Mouse (Mus musculus) natural killer cell, adult 2 months (primary cell): ENCODE results near the gene Ptprb.

Source experiments
- DNase-seq, 2 experiments: peaks; one replicate each; pipeline ENCODE4 v3.0.0; 2022; ENCODE audit warnings: low spot score in 2 of 2

Ptprb gene

GRCm38 (mm10) chr10:116275280-116275679 is at the start of gene Ptprb:
Gene Ptprb (plus strand): TSS chr10:116275523.
- no peak for DNase-seq

DNA sequence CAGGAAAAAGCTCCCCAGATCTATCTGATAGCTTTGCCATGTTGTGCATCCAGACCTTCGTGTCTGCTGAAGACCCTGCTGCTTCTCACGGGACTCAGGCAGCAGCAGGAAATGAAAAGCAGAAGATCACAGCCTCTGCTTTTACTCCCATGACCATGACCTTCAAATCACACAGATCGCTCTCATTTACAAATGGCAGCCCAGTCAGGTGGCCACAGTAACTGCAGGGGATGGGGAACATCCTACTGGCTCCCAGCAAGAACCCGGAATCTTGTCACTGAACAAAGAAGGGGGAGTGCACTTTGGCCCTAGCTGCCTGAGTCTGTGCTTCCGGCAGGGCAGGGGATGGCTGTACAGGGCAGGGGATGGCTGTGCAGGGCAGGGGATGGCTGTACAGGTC is 40.0 kb upstream of the Ptprb start:
- DNase-seq = no peak

- DNase-seq = no peak
Measured at GRCm38 (mm10) chr10:116242200-116242599, 33.1 kb upstream of the Ptprb start.

GRCm38 (mm10) chr10:116243373-116243772 is 31.9 kb upstream of the Ptprb start:
- no peak for DNase-seq

DNA sequence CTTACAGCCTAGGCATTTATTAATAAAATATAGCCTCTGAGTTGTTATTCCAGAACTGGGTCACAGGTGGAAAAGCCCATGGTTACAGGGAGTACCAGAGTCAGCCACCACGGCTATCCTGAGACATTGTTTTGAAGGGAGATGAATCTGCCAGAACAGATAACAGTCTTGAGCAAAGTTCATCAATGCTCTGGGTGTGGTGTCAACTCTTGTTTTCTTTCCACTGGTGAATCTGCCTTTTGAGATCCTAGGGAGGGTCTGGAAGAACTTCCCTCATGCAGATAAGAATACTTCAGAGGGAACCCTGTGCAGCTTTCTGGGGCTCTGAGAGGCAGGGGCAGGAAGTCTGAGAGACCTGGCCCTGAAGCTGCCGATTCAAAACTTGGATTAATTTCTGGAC is 29.7 kb upstream of the Ptprb start:
- no peak for DNase-seq

- DNase-seq = no peak
Measured at GRCm38 (mm10) chr10:116252668-116253067, 22.7 kb upstream of the Ptprb start.

DNA sequence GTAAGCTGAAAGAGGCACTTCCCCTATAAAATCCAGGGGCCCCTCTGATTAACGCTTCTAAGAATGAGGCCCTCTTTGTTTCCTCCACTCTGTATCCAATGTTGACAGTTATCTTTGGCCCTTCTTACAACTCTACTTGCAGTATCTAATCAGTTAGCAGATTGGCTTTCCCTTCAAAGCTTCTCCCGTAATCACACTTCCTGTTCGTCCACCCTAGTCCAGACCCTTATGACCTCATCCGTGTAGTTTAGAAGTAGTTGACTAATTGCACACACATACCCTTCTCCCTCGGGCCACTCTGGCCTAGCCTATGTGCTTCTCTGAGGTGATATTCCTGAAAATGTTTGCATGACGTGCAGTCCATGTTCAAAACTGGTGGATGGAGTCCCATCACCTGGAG is 21.4 kb upstream of the Ptprb start:
- DNase-seq = no peak

- DNase-seq = no peak
Measured at GRCm38 (mm10) chr10:116259298-116259697, 16.0 kb upstream of the Ptprb start.

DNA sequence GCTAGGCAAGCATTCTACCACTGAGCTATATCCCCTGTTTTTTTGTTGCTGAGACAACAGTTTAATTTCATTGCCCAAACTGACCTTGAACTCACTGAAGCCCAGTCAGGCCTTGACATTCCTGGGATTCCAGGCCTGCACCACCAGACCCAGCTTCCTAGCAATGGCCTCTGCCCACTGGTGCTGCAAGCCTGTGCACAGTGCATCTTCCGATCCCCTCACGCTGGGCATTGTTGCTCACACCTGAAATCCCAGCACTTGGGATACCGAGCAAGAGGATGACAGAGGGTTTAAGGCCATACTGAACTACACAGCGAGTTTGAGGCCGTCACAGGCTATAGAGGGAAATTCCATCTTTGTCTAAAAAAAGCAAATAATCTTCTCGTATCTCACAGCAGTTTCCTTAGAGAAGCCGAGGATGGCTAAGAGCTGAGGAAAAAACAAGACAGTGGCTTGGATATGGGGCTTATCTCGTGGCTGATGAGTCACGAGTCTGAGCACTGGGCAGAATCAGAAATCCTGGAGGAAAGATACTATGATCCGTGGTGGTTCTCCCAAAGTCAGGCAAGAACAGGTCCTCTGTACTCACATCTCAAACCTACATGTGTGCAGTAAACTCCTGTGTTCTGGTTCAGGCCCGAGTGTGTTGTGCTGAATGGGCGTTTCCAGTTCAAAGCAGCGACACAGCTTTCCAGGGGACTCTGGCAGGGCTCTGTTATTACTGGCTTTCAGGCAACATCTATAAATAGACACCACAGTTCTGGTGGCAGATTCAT is 14.5 kb upstream of the Ptprb start:
- DNase-seq = no peak

DNA sequence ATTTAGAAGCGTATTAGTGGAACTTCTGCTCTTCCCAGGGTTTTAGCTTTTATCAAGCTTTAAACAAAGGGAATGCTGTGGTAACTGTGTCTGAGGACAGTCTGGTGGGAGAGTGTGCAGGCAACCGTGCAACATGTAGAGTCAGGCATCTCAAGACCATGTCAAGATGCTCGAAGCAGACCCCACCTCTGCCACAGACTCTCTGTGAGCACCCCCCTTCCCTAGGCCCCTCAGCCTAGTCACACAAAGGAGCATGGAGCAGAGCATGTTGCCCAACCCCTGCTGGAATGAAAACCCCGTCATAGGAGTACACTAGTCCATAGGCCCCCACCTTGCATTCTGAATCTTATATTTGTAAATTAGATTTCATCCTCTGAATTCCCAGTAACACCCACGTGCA is 13.8 kb upstream of the Ptprb start:
- DNase-seq = no peak

DNA sequence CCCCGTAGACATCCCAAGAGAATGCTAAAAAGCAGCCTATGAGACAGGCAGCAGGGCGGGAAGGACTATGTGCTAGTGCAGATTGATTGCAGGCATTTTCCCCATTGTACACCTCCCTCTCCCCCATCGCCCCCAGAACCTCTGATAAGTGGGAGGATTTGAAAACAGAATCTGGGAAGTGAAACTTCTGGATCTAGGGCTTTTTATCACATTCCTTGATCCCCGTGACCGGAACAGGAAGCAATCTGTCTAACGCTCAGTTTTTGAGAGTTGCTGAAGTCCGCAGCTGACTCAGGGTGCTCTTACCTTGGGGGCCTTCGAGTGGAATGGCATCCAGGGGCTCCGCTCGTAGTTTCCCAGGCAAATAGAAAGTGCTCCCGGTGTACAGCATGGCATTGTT is 10.8 kb upstream of the Ptprb start:
- DNase-seq = no peak

GRCm38 (mm10) chr10:116266561-116267433 is 8.5 kb upstream of the Ptprb start:
- DNase-seq = no peak

GRCm38 (mm10) chr10:116267434-116267822 is 7.9 kb upstream of the Ptprb start:
- DNase-seq = no peak

DNA sequence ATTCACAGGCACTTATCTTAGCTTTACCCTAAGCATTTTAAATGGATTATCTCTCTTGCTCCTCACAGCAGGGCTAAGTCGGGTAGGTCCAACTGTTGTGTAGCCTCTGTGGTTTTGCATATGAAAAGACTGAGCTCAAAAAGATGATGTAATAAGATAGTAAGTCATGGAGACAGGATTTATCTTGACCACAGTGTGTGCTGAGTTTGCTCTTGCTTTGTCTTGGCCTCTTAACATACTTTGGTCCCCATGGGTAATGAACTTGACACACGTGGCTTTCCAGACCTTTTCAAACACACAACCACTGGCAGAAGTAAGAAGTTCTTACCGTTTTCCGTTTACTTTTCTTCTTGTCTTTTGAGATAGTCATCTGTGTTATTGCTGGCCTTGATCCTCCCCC is 7.0 kb upstream of the Ptprb start:
- DNase-seq = no peak

GRCm38 (mm10) chr10:116270646-116271469 is 4.5 kb upstream of the Ptprb start:
- DNase-seq = no peak

DNA sequence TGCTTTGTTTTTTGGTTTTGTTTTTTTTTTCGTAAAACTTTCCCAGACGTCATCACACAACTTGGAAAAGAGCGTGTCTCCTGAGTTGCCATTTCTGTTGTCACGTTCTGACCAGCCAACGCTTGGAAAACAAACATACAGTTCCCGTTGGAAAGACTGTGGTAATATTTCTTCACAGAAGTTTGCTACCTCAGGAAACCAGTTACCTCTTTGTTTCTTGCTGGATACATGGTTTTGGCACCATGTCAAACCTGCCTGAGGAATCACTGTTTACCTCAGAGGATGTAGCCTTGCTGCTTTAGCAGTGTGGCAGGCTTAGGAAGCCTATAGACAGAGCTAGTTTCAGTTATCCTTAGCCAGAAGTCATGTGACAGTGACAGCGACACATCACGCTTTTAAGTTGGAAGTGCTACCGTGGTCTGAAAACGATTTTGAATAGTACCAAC is 3.8 kb upstream of the Ptprb start:
- DNase-seq = no peak

DNA sequence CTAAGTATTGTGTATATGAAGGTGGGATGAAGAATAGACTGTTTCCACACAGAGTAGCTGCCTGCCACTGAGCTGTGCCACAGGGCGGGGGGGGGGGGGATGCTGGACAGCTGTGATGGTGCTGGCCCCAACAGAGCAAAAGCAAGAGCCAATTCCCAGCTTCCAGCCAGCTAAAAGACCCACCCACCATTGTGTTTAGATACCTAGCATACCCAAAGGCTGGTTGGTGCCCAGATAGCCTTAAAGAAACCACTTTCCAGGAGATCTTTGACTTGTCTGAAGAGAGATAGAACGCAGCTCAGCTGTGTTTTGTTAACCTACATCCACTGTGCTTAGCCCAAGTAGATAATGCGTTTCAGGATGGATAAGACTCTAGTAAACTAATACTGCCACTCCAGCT is 3.2 kb upstream of the Ptprb start:
- no peak for DNase-seq

DNA sequence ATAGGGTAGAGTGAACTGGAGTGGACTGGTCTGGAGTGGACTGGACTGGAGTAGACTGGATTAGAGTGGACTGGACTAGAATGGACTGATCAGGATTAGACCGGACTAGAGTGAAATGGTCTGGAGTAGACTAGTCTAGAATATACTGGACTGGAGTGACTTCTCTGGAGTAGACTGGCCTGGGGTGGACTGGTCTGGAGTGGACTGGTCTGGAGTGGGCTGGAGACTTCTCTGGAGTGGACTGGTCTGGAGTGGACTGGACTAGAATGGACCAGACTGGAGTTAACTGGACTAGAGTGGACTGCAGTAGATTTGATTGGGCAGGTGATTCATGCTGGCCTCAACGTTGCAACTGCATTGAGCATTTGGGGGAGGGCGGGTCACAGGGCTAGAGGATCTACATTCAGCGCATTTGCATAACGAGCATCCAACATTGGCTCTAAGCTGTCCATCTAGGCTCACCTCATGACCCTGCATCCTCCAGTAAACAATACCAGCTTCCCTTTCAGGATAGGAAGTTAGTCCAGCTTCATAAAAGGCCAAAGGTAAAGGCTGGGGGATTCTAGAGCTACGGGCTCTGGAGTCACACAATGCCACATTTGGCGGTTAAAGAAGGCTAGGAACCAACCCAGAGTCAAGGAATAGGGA is 11.5 kb downstream of the Ptprb start:
- no peak for DNase-seq

- no peak for DNase-seq
Measured at GRCm38 (mm10) chr10:116288130-116288529, 12.8 kb downstream of the Ptprb start.

DNA sequence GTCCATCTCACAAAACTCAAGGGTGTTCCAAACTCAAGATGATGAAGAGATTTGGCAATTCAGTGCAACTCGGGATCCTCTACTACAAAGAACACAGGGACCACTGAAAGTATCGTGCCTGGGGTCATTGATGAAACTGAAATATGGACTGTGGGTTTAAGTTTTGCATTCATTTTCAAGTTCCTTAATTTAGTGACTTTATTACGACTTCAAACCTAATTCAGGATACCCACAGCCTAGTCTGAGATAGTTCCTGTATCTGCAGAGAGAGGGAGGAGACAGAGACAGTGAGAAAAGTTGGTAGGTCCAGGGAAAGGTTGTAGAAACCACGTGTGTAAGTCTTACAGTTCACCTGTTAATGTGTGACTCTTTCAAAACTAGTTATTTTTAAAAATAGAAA is 15.2 kb downstream of the Ptprb start:
- DNase-seq = no peak

DNA sequence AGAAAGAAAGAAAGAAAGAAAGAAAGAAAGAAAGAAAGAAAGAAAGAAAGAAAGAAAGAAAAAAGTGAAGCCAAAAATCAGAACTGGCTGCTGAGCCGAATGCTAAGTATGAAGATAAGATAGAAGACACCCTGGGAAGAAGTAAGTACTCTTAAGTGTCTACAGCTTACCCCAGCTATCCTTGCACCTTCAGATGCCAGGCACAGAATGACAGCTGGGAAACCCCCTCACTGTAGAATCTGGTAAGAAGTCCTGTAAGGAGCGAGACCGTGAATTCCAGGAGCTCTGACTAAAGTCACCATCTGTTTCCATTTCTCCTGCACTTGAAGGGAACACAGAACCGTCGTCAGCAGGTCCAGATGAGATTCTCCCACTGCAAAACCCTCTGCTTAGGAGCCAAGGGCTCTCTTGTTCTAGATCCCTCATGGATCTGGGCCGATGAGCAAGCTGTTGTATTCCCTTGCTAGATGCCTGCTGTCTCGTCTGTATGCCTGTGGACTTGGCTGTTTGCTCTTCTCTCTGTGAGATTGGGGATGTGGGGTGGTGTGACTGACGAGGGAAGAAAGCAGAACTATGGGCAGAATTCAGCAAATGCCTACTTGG is 15.9 kb downstream of the Ptprb start:
- no peak for DNase-seq
